Mouse (Mus musculus) T-helper 17 cell (primary cell): ENCODE results near the gene Trim43c.

Experiments used
- in situ Hi-C, 2 experiments: fragments of 300-600 bp; cut with MboI, MseI; formaldehyde crosslinking; loops; 1 replicate in 1 of 2; 2 replicates in 1 of 2; pipeline ENCODE4 v1.15.1; 2025; ENCODE audit warnings: high pct_unique_total_duplicates in 2 of 2

Trim43c gene

DNA sequence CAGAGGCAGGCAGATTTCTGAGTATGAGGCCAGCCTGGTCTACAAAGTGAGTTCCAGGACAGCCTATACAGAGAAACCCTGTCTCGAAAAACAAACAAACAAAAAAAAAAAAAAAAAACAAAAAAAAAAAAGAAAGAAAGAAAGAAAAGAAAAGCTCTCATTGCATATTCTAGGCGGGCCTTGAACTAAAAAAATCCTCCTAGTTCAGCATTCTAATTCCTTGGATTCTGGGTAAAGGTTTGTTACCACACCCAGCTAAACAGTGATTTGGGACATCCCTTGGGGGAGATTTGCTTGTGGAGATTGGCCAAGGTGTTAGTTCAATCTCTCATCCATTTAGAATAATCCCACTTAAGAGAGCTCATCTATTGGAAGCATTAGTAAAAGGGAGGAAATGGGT lies at the start of gene Trim43c:
Trim43c (plus strand) TSS at position 301 of the 400 bp plus-strand sequence.
- in situ Hi-C loops = loop anchor here (5.0 to 25.0 kb wide), 2 partner anchors 152 to 262 kb away; no protein-coding TSS in a partner anchor

DNA sequence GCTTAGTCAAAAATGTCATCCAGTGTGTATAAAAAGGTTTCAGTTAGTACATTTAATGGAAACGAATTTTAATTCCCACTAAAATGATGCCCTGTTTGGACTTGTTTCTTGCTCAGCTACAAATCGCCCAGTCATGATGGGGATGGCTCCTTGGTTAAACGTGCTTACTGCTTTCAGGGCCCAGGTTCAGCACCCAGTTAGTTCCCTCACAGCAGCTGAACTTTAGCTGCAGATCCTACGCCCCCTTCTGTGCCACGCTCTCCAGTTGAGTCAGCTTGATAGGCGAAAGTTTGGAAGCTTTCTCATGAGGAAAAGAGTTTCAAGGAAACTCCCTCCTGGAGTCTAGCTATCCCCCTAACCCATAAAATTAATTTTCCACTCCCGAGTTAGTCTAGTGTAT lies 14.1 kb downstream of the Trim43c start:
- in situ Hi-C loops = loop anchor here (5.0 to 10.0 kb wide), 2 partner anchors 261 to 598 kb away; no protein-coding TSS in a partner anchor

DNA sequence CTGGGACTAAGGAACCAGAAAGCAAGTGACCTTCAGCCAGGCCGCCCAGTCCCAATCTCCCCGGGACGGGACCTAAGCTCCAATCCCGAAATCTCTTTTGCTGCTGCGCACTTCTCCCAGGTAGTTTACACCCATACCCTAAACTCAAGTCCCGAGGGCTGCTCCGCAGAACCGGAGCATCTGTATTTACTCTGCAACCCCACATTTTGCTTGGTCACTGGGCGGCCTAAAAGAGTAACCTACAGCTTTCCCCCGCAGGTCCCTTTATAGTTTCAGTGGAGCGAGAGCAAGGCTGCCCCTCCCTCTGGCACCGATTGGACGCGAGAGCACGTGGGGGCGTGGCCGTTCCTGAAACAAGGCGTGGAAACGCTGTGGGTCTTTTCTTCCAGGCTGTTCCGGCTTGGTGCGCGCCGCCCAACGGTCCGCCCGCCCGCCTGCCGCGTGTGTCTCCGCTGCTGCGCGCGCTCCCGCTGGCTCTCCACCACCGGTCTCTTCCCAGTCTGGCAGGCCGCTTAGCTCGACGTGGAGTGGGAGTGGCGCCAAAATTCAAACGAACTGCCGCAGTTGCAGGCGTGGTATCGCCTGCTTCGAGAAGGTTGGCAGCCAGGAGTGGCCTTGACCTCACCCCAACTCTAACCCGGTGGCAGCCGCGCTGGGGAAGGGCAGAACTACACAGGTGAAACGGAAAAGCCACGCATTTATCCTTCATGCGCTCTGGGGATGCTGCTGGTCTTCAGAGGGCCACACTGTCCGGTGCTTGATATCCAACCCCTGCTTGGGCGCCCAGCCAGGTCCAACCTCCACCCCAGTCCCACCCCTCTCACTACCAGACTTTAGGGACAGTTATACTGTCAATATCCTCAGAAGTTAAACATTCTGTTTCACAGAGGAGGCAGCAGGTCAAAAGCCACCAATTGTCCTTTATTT lies 19.9 kb downstream of the Trim43c start:
- in situ Hi-C loops = loop anchor here (5.0 to 10.0 kb wide), 2 partner anchors 208 to 604 kb away; no protein-coding TSS in a partner anchor
